Mouse (Mus musculus) ES-Bruce4 (cell line): ENCODE results near the gene Robo2. TPM values are rescaled to one million over a fixed set of nuclear protein-coding genes. Genes with fewer than 3 reads are reported as not detected.

ENCODE experiments used
- H3K27ac ChIP-seq: 2 replicates; pipeline ENCODE4 v1.5.1; 2012; ENCODE audit warnings: low read length, inconsistent platforms; ENCODE audit not compliant: insufficient read depth
- H3K27me3 ChIP-seq: 2 replicates; pipeline ENCODE4 v1.6.1; 2012; ENCODE audit warnings: mild to moderate bottlenecking, low read length, inconsistent platforms; ENCODE audit not compliant: control insufficient read depth, poor library complexity, insufficient read depth, severe bottlenecking
- H3K36me3 ChIP-seq: 2 replicates; pipeline ENCODE4 v1.6.1; 2012; ENCODE audit warnings: inconsistent platforms, mild to moderate bottlenecking, low read length, moderate library complexity; ENCODE audit not compliant: control insufficient read depth, poor library complexity, insufficient read depth, severe bottlenecking
- H3K4me1 ChIP-seq: one replicate; pipeline ENCODE4 v1.8.1; 2011; ENCODE audit warnings: low read length; ENCODE audit not compliant: control insufficient read depth, insufficient read depth
- H3K4me3 ChIP-seq: 2 replicates; pipeline ENCODE4 v1.5.1; 2011; ENCODE audit warnings: low read depth, mild to moderate bottlenecking, low read length
- H3K9ac ChIP-seq: 2 replicates; pipeline ENCODE4 v1.6.1; 2012; ENCODE audit warnings: low read depth, mild to moderate bottlenecking, inconsistent platforms; ENCODE audit not compliant: poor library complexity, severe bottlenecking
- H3K9me3 ChIP-seq: replicated peaks from 2 replicates; pipeline ENCODE4 v1.6.1; 2012; ENCODE audit warnings: mild to moderate bottlenecking, low read length, inconsistent platforms; ENCODE audit not compliant: control insufficient read depth, poor library complexity, insufficient read depth, severe bottlenecking
- CTCF ChIP-seq: IDR thresholded peaks from one replicate; pipeline ENCODE4 v1.8.1; 2011; ENCODE audit warnings: low read depth, low read length
- EP300 ChIP-seq: IDR thresholded peaks from 2 replicates; pipeline ENCODE4 v1.6.1; 2011; ENCODE audit warnings: low read depth, low read length; ENCODE audit not compliant: insufficient read depth
- POLR2A ChIP-seq: IDR thresholded peaks from one replicate; pipeline ENCODE4 v1.8.1; 2011; ENCODE audit warnings: low read length; ENCODE audit not compliant: insufficient read depth
- polyA plus RNA-seq: library from polyadenylated mRNA; stranded (reverse); fragments of >200 nt; gene quantifications from 2 replicates; pipeline ENCODE4 v1.2.4, GENCODE M21; 2011; ENCODE audit warnings: low read depth; ENCODE audit not compliant: missing spikeins, insufficient read depth, insufficient read length

Gene Robo2
- polyA plus RNA-seq, 1 experiment: 0.91 TPM

GRCm38 (mm10) chr16:73855821-73856220 is 555.8 kb downstream of the Robo2 start:
- no peaks in the 10 kb centered on the region for H3K36me3 ChIP-seq
- no peak overlapping the region for H3K4me3 ChIP-seq
- H3K27ac ChIP-seq: no peak overlapping the region
- no peaks in the 10 kb centered on the region for H3K27me3 ChIP-seq
- H3K9me3 ChIP-seq: no peaks in the 10 kb centered on the region
- TF ChIP-seq POLR2A (no peak), EP300 (no peak), CTCF (no peak)
- no peak overlapping the region for H3K9ac ChIP-seq
- no peaks in the 10 kb centered on the region for H3K4me1 ChIP-seq
